Mouse (Mus musculus): ENCODE data around the gene Retn.

The Retn gene

DNA sequence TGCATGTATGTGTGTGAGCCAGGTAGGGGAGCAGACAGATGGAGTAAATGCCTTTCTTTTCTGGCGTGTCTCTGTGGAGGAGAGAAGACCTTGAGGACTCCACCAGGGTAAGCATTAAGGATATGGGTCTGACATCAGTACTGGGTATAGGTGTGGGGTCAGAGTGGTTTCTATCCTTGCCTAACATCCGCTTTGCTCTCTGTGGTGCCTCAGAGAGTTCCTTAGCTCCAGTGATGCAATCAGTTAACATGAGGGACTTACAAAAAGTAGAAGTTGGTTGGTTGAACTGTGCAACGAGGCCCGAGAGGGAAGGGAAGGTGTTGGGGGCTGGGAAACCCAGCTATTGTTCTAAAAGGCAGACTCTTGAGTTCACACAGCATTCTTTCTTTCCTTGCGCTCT, 8.8 kb downstream of the Retn start:
- DNase-seq, result no peak

- no peak for DNase-seq
Measured at GRCm38 (mm10) chr8:3665507-3665906, 9.9 kb downstream of the Retn start, which contains the start of gene Mcemp1. TSS of gene Mcemp1 (plus strand) at chr8:3665754.

DNA sequence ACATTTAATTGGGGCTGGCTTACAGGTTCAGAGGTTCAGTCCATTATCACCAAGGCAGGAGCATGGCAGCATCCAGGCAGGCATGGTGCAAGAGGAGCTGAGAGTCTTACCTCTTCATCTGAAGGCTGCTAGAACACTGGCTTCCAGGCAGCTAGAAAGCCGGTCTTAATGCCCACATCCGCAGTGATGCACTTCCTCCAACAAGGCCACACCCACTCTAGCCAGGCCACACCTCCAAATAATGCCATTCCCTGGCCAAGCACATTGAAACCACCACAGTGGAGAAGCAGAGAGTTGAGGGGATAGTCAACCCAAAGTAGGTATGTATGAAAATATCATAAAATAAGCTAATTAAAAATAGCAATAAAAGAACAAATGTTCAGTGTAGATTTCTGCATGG, 14.8 kb downstream of the Retn start:
- DNase-seq, result no peak

DNA sequence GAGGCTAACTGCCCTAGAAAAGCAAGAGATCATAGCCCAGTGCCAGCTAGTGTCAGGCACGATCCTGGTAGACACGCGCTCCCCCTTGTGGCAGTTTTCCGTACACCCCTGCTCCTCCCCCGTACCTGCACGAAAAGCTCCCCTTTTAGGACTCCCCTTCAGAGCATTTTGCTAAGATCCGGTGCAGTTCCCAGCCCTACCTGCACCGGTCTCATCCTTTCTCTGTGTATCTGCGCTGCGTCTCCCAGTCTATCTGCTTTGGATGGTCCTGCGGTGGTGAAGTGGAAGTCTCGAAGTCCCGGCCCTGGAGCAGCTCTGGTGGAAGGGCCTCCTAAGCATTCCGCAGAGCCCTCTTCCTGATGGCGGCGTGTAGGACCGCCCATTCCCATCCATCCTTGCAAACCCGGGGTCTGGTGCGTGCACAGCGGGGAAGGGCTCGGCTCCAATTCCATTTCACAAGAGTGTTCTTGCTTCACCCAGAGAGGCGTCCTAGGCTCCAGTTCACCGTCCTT, 16.5 kb downstream of the Retn start, which contains the start of gene Fcor:
TSS of gene Fcor (minus strand) at position 383 of the 512 bp plus-strand sequence.
- peak; percentile 90 for DNase-seq

GRCm38 (mm10) chr8:3674671-3675070, 19.1 kb downstream of the Retn start:
- no peak for DNase-seq

DNA sequence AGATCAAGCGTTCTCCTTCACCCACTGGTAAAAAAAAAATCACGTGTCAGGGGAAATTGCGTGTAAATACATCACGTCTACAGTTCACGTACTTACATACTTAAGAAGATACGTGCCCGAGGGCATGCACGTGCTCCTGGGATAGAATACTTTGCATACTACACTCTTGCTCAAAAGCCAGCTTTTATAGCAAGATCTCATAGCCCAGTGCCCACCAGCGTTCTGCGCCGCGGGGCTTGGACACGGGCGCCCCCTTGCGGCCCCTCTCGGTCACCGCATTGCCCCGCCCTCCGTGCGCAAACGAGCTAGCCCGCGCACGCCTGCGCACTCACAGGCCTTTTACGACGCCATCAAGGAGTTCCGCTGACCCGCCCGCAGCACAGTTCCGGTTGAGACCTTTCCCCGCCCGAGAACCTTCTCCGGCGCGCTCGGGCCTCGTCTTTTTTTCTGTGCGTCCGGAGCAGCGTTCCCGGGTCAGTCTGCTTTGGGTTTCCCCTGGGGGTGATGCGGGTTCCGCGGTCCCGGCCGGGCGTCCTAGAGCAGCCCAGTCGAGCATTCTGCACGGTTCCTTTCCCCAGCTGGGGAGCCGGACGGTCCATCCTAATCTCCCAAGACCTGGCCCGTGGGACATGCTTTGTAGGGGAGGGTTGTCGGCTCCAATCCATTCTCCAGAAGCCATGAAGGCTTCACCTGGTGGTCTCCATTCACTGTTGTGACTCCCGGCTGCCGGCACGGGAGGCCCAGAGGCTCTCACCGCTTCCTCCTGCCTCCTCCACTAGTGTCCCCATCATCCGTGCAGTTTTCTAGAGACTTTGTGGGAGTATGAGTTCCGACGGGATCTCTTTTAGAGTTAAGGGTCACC, 20.8 kb downstream of the Retn start, which contains the start of gene Trappc5:
TSS of gene Trappc5 (plus strand) at position 169 of the 862 bp plus-strand sequence.
- DNase-seq, result peak; percentile 96

DNA sequence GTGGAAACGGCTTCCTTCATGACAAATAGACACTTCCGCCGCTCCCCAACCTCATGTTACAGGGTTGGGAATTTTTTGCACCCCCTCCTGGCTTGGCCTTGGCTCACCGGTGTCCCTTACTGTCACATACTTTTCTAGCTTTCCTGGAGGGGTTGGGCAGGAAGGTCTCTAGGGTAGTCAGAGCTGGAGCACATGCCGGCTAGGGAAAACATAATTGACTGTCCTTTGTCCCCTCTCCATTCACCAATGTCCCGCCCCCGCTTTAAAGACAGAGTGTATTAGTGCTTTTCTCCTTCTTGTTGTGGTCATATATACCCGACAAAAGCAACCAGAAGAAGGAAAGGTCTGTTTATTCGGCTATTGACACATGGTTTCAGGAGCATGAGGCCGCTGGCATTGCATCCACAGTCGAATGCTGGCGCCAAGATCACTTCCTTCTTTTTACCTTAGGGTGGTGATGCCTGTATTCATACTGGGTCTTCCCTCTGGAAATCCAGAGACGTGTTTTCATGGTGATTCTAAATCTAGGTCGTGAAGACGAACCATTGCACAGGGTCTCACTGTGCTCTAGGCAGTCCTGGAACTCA, 21.5 kb downstream of the Retn start:
- DNase-seq, result no peak

- DNase-seq, result no peak
Measured at GRCm38 (mm10) chr8:3678831-3679230, 23.3 kb downstream of the Retn start.

- no peak for DNase-seq
Measured at GRCm38 (mm10) chr8:3679236-3679635, 23.7 kb downstream of the Retn start.

DNA sequence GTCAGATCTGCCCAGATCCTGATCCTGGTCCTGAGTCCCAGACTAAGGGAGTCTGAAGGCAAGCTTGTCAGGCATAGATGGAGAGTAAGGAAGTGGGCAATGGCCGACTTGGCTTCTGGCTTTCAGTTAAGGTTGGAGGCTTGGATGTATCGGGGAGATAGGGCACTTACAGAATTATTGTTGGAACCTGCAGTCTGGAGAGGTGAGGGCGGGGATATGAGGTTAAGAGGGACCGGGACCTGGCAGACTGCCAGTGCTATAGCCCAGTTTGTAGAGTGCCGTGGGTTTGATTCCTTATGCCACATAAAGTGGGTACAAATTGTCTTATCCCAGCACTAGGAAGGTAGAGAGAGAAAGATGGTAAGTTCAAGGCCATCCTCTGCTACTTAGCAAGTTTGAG, 24.1 kb downstream of the Retn start:
- DNase-seq, result no peak

DNA sequence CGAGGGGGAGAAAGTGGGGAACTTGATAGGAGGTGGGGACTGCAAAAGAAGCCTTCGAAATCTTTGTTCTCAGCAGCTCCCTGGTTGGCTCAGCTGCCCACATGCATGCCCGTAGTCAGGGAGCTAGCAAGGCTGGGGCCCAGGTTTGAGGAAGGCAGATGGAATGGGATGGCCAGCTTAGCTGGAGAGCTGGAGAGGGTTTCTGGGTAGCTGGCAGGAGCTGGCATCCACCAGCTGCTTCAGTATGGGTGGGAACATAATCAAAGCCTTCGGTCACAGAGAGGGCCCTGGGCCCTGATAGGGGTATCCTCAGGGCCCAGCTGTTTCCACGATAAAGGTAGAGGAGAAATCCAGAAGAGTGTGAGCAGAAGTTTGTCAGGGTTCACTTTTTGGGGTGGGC, 26.9 kb downstream of the Retn start:
- no peak for DNase-seq

DNA sequence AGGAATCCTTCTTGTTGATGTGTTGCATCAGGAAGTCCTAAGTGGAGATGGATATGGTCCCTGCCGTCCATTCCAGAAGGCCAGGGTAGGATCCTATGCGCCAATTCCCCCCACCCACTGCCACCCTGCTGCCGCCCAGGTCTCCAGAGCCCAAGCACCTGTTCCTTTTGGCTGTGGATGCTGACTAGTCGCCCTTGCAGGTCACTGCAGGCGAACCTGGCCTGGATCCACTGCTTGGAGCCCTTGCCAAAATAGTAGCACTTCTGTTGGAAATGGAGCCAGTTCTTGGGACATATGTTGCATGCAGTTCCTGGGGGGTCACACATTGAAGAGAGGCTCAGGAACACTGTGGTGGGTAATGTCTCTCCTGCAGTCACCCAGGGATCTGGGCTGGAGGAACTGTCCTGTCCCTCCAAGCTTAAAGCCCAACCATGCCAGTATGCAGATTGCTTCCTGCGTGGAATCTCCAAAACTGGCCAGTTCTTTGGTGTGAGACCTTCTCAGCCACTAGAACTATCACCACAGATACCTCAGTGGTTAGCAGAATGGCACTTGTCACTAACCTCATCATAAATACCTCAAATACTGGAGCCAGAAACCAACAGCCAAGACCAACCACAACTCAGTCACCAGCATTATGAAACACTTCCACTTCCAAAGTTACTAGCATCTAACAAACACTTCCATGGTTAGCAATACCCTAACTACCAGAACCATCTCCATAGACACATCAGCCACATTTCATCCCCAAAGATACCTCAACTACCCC, 28.0 kb downstream of the Retn start:
- no peak for DNase-seq

DNA sequence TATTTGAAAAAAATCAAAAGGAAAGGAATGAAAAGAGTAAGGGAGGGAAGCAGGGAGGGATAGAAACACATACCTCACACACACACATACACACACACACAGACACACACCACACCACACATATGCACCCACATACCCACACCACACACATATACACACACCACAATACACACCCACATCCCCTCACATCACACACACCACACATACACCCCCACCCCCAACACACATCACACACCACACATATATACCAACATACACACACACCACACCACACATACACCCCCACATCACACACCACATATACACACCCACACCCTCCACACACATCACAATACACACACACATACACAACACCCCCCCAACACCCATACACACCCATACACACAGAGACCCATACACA, 29.0 kb downstream of the Retn start:
- DNase-seq, result no peak

DNA sequence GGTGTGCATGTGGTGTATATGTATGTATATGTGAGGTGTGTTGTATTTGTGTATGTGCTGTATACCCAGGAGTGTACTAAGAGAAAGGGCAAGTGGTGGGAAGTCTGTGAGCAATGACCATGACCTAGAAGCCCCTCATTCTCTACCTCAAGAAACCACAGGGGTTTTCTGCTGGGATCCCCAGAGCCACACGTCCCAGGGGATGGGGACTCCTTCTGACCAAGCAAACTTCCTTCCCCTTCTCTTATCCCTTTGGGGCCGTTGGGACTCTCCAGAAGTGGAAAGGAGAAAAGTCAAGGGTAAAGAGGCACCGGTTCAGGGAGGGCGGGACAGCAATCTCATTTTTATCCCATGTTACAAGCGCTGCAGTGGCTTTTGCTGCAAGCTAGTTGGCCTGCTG, 29.9 kb downstream of the Retn start:
- no peak for DNase-seq

DNA sequence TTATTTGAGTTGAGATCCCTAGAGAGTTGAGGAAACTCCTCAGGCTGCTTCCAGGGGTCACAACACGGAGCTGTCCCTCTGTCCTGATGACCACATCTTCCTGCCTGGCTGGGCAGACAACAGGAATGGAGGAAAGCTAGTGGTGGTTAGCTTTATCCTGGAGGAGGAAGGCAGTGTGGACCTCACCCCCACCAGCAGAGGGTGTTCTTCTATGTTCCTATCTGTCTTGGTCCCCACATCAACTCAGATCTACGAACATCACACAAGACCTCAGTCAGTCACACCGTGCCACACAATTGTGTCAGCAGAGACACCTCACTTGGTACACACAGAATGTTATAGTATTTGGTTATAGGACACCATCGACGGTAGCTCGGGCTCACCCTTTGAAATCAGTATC, 32.0 kb downstream of the Retn start:
- DNase-seq, result no peak

DNA sequence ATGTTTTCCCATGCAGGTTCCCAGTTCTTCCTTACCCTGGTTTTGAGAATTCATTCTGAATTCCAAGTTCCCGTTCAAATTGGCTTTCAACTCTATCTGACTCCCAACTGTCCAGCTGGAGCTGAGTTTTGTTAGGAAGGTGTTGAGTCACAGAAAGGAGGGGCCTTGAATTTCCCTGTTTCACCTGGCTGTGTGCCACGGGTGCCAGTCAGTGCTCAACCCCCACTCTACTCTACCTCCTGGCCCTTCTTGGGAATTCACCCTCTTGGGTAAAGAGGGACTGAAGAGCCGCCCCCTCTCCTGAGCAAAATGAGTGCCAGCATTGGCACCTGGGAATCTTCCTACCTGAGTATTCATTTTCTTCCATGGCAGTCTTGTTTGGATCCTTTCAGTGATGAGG, 35.2 kb downstream of the Retn start:
- DNase-seq, result no peak

DNA sequence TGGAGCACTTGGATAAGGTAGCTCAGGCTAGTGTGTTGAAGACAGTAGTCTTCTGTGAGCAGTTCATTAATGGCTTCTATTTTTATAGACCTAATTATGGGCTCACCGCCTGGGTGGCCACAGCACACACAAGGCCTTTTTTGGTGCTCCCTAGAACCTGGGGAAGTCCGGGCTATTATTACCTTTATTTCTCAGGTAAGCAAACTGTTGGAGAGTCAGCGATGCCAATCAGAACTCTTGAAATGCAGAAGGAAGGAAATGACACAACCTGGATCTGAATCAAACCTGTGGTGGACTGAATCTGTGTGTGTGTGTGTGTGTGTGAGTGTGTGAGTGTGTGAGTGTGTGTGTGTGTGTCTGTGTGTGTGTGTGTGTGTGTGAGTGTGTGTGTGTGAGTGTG, 38.6 kb downstream of the Retn start, which contains the start of gene Fcer2a:
TSS of gene Fcer2a (minus strand) at position 55 of the 400 bp plus-strand sequence.
- DNase-seq, result no peak

DNA sequence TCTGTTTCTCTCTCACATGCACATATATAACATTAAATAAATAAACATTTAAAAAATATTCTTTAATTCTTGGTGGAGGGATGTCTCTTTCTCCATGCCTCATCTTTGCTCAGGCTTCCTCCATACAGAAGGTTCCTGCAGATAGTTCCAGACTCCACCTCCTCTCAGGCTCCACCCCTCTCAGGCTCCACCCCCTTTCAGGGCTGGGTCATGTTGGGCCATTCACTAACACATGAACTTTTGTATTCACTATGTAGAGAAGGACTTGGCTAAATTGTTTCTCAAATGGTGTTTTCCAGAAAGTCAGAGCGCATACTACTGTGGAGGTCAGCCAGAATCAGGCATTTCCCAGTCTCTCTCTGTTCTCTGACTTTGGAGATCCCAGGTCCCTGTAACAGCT, 45.9 kb downstream of the Retn start:
- no peak for DNase-seq

GRCm38 (mm10) chr8:3705711-3706110, 50.1 kb downstream of the Retn start:
- no peak for DNase-seq

DNA sequence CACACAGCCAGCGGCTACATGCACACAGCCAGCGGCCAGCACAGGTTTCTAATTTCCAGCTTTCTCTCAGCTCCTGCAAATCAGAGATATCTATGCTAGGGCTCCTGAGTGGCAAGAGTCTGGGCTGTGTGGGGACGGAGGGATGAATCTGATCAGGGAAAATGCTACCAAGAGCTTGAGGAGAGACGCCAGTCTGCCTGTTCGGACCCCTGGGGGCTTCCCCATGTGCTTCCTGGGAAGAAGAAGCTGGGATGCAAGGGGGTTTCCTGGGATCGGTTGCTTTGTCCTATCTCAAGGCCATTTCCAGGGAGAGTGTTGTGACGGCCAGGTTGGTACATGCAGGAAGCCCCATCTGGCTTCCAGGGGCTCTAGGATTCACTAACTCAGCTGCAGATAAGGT, 52.0 kb downstream of the Retn start:
- no peak for DNase-seq

Measured in kidney, adult 18-20 months (tissue).